Mouse (Mus musculus) CH12.LX (cell line): ENCODE data around the gene Tnnc1.

ENCODE experiments used
- CTCF ChIP-seq, 2 experiments: IDR thresholded peaks in 1 of 2; conservative IDR thresholded peaks in 1 of 2; 2 replicates each; pipeline ENCODE4 v1.5.1; 2011 to 2012; ENCODE audit warnings: low read depth in 2 of 2, low read length in 2 of 2, improper control_type of control experiment in 1 of 2, inconsistent platforms in 1 of 2, mild to moderate bottlenecking in 1 of 2, moderate library complexity in 1 of 2
- EP300 ChIP-seq: IDR thresholded peaks from 2 replicates; pipeline ENCODE4 v1.6.1; 2011; ENCODE audit warnings: low read length, improper control_type of control experiment
- JUN ChIP-seq: IDR thresholded peaks from 2 replicates; pipeline ENCODE4 v1.6.1; 2011; ENCODE audit warnings: low read depth, mild to moderate bottlenecking, low read length, improper control_type of control experiment, moderate library complexity; ENCODE audit not compliant: insufficient read depth
- MAX ChIP-seq: IDR thresholded peaks from 2 replicates; pipeline ENCODE4 v1.6.1; 2011; ENCODE audit warnings: low read length, improper control_type of control experiment
- MEF2A ChIP-seq: IDR thresholded peaks from 2 replicates; pipeline ENCODE4 v1.6.1; 2014; ENCODE audit warnings: low read depth, mild to moderate bottlenecking, inconsistent platforms, low read length, improper control_type of control experiment, borderline replicate concordance
- MXI1 ChIP-seq: IDR thresholded peaks from 2 replicates; pipeline ENCODE4 v1.6.1; 2011; ENCODE audit warnings: mild to moderate bottlenecking, low read depth, low read length, improper control_type of control experiment
- NRF1 ChIP-seq: IDR thresholded peaks from 2 replicates; pipeline ENCODE4 v1.6.1; 2014; ENCODE audit warnings: low read depth, mild to moderate bottlenecking, inconsistent platforms, low read length, improper control_type of control experiment, moderate library complexity
- PAX5 ChIP-seq: IDR thresholded peaks from 2 replicates; pipeline ENCODE4 v1.6.1; 2012; ENCODE audit warnings: low read length, inconsistent platforms, mixed read lengths
- POLR2A ChIP-seq: IDR thresholded peaks from 2 replicates; pipeline ENCODE4 v1.6.1; 2011; ENCODE audit warnings: low read depth, mild to moderate bottlenecking, improper control_type of control experiment, low read length
- RAD21 ChIP-seq: IDR thresholded peaks from 2 replicates; pipeline ENCODE4 v1.6.1; 2011; ENCODE audit warnings: low read depth, mild to moderate bottlenecking, low read length, improper control_type of control experiment, moderate library complexity
- TCF12 ChIP-seq: IDR thresholded peaks from 2 replicates; pipeline ENCODE4 v1.6.1; 2014; ENCODE audit warnings: low read depth, mild to moderate bottlenecking, inconsistent platforms, low read length, improper control_type of control experiment
- ZC3H11A ChIP-seq: IDR thresholded peaks from 2 replicates; pipeline ENCODE4 v1.6.1; 2012; ENCODE audit warnings: low read depth, mild to moderate bottlenecking, inconsistent platforms, low read length, improper control_type of control experiment
- ZMIZ1 ChIP-seq: IDR thresholded peaks from 2 replicates; pipeline ENCODE4 v1.6.1; 2012; ENCODE audit warnings: low read depth, mild to moderate bottlenecking, inconsistent platforms, low read length, improper control_type of control experiment

- TF ChIP-seq PAX5 (no peak), CTCF (conservative IDR thresholded peaks at IDR 0.05 in 1 of 2, IDR thresholded peaks at IDR 0.05 in 1 of 2; ENCODE audit: low read depth in 2 of 2, low read length in 2 of 2) (no peak), MEF2A (no peak), ZC3H11A (no peak), POLR2A (no peak), ZMIZ1 (no peak), NRF1 (no peak), RAD21 (no peak), EP300 (no peak), MAX (no peak), MXI1 (no peak), JUN (no peak), TCF12 (no peak)
Observed at GRCm38 (mm10) chr14:31260374-31260773, 52.3 kb downstream of the Tnnc1 start.
